Mouse (Mus musculus) yolk sac, embryonic 10.5 days (tissue): ENCODE data around the gene Xrn1.
"Not testable (repeated sequence)": the region's sequence is repeated elsewhere in the genome, so short reads cannot be mapped to it uniquely, and the experiment has no call there.

Experiments used
- DNase-seq: peaks from one replicate; pipeline ENCODE4 v3.0.0-alpha.2; 2017; ENCODE audit warnings: low spot score

Xrn1 gene

DNA sequence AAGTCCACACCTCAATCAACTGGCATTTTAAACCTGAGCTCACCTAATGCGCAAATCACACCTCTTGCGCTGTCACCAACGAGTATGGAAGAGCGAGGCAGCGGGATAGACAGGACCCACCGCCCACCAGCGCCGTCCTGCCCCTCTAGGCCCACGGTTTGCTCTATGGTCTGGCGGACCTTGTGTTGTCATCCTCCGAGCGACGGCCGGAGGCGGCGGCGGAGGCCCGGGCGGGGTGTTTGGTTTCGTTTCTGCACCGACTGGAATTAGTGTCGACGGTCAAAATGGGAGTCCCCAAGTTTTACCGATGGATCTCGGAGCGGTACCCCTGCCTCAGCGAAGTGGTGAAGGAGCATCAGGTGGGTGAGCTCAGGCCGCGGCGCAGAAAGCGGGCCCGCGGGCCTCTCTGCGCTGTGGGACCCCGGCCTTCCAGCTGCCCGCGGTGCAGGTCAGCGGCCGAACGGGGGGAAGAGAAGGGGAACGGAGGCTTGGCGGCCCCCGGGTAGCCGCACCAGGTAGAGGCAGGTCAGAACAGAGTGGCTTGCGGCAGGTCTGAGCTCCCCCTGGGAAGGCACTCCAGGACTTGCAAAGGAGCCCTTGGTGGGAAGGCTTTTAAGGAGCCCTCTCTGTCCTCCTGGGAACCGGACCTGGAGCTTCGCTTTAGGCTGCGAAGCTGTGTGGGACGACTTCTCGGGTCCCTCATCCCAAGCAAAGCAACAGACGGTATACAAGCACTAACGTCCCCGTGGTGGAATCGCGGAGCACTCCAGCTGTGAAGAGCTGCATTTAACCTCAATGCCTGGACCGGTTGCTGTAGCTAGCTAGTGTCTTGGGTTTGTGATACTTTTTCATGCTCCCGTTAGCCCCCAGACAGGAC lies at the start of gene Xrn1:
Xrn1 (plus strand) TSS at position 176 of the 877 bp plus-strand sequence.
- DNase-seq, result peak; percentile 91

DNA sequence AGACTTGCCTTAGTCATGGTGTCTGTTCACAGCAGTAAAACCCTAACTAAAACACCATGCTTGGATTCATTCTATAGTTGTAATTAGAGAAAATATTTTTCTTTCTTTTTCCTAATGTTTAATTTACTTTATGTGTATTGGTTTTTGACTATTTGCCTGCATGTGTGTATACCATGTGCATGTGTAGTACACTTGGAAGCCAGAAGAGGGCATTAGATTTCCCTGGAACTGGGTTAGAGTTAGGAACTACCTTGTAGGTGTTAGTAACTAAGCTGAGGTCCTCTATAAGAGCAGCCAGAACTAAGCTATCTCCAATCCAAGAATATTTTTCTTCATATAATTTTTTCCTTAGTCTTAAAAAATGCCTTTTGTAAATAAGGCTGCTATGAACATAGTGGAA lies 21.7 kb upstream of the Xrn1 start:
- DNase-seq, result no peak

DNA sequence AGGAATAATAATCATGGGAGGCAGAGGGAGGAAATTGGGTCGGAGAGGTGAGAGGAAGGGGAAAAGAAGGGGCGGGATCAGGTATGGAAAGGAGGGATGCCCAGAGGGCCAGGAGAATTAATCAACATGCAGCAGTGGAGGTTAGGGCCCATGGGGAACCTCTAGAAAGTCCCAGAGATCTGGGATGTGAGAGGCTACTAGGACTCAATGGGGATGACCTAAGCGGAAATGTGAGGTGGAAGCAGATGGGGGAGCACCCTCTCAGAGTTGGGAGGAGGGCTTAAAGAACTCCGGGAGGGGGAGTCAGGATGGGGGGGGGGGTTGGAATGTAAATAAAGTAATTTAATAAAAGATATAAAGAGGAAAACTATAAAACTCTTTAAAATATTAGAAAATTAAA lies 902 bp upstream of the Xrn1 start:
- DNase-seq, result no peak

DNA sequence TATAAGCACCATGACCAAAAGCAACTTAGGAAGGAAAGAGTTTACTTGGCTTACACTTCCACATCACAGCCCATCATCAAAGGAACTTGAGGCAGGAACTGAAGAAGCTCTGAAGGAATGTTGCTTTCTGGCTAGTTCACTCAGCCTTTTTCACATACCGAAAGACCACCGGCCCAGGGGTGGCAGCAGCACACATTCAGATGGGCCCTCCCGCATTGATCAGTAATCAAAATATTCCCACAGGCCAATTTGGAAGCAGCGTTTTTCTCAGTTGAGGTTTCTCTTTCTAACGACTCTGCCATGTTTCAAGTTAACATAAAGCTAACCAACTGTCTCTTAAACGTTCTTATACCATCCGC lies 355 bp upstream of the Xrn1 start:
- DNase-seq, result no peak

DNA sequence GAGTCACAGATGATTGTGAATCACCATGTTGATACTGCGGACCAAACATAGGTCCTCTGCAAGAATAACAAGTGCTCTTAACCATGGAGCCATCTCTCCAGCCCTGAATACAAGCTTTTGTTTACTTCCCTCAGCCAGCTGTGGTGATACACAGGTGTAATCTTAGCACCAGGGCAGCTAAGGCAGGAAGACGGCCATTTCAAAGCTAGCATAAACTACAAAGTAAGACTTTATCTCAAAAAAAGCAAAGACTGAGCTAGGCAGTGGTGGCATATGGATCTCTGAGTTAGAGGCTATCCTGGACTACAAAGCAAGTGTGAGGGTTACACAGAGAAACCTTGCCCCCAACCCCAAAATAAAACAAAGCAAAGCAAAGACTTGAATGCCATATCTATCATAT lies 3.1 kb downstream of the Xrn1 start:
- DNase-seq, result no peak

DNA sequence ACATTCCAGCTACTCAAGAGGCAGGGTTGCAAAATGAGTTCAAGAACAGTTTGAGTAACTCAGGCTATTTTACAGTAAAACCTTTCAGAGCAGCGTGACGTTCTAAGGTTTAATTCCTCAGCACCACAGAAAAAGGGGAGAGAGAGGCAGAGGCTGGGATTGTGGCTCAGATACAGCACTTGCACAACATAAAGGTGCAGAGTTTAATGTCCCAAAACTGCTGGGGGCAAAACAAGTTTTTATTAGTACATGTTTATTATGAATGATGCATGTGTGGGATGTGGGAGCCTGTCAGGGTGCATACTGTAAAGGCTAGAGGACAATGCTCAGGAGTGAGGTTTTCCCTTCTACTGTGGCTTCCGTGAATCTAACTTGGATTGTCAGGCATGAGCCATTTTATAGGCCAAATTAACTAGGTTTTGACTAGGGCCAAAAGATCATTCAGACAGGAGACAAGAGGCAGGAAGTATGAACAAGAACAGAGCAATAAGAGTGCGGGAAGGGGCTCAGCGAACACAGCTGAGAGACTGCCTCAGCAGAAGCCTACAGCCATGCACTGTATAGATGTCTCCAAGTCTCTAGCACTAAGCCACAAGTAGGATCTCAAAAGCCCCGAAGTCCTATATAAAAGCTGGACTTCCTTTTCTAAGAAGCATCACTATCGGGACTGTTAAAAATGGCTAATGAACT lies 3.6 kb downstream of the Xrn1 start:
- DNase-seq, result no peak

DNA sequence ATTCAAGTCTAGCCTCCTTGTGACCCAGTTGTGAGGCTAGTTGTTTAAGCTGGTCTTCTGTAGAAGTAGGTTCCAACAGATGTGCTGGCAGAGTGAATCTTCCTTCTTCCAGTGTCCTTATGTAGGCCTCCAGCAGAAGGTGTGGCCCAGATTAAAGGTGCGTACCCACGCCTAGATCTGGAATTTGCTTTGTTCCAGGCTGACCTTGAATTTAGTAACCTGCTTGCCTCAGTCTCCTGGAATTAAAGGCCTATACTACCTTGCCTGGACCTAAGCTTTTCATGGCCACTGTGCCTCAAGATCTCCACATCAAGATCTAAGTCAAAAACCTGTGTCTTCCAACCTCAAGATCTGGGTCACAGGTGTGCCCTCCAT lies 4.2 kb downstream of the Xrn1 start:
- DNase-seq, result not testable (repeated sequence)

DNA sequence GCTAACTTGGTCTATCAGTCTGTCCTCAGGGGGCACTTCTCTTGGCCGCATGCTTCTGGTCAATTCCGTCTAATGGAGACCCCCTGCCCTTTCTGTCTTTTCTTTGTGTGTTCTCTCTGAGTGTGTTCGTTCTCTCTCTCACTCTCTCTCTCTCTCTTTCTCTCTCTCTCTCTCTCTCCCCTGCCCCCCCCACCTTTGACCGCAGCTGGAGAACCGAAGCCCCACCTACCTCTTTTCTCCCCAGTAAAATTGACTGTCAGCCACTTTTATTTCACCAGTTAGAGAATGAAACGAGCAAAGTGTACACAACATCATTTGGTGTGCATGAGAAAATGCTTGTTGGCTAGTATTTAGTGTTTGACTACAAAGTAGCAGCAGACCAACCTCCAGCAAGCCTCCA lies 4.7 kb downstream of the Xrn1 start:
- DNase-seq, result no peak

DNA sequence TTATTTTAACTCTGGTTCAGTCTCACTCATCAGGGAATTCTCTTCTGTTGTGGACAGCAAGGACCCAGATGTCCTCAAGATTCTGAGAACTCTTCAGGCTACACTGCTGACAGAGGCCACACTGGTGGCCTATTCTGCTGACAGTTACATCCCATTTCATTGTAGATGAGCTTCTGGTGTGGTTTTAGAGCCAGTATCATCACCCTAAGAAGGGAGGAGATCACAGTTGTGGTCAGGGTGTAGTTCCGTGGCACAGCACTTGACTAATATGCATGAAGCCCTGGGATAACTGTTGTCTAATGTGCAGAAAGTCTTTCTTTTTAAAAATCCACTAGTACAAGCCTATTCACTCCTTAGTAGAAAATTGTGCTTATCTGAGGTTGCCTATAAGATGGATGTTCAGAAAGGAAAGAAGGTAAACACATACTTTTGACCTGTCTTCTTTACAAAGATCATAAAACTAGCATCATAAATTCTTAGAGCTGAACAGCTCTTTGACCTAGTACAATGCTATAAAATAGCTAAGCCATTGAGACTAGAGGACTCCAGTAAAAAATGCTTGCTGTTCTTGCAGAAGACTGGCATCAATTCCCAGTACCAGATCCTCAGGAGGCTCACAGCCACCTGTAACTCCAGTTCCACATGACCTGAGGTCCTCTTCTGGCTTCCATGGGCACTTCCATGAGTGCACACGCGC lies 5.3 kb downstream of the Xrn1 start:
- DNase-seq, result no peak

DNA sequence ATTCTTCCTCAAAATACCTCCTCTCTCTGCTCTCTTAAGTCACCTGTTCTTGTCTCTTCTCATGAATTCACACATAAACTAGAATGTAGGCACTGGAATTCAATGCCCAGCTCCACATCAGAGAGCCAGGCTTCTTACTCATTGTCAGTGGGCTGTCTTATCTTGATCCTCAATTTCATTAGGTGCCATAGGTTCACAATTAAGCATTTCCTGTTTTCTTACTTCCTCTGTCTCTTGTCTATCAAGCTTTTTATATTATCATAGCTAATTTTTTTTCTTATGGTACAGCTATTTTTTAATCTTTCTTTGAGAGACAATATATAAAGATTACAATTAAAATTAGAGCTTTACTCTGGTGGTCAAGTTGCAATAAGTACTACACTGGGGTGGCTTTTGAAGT lies 6.5 kb downstream of the Xrn1 start:
- DNase-seq, result no peak

DNA sequence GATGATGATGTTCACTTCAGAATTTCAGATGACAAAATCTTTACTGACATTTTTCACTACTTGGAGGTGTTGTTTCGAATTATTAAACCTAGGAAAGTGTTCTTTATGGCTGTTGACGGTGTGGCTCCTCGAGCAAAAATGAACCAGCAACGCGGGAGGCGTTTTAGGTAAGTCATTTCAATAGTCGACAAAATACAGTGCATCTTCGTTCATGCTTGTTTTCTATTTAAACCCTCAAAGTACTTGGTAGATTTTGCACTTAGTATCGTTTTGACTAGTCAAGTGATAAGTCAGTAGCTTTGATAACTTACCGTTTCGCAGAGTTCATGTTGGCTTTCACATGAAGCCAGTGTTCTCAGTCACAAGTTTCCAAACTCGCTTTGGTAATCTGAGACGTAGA lies 9.5 kb downstream of the Xrn1 start:
- DNase-seq, result no peak

DNA sequence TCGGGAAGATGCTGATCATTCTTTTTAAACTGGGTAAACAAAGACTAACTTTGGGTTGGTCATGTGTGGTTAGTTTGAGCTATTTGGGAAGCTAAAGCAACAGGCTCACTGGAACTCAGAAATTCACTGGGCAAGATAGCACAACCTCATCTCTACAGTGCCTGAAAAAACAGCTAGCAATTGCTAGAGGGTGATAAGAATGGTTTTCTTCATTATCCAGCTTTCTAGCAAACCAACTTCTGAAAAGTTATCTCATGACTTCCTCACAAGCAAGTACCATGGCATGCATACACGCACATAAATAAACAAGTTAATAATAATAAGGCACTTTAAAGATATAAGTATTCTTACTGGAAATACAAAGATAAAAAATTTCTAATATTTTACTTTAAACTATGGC lies 23.7 kb downstream of the Xrn1 start:
- DNase-seq, result no peak

DNA sequence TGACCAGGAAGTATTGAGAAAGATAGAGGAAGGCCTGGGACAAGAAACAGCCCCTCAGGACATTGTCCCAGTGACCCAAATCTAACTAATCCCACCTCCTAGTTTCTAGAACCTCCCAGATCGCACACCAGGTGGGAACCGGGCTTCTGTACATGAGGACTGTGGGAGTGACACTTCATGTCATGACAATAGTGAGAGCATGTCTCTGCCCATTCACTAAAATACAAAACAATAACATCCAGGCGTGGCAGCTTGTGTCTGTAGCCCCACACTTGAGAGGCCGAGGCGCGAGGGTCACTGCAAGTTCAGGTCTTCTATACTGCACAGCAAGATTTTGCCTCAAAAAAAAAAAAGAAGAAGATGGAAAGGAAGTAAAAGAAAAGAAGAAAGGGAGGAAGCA lies 25.3 kb downstream of the Xrn1 start:
- no peak for DNase-seq

DNA sequence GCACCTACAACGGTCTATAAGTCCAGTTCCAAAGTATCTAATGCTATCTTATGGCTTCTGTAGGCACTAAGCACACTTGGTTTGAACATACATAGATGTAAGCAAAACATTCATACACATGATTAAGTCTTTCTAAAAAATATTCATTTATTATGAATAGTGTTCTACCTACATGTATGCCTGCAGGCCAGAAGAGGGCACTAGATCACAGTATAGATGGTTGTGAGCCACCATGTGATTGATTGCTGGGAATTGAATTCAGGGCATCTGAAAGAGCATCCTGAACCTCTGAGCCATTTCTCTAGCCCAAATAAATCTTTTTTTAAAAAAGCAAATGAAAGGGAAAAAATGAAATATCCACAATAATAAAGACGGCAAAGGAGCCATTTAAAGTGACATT lies 37.7 kb downstream of the Xrn1 start:
- DNase-seq, result no peak

DNA sequence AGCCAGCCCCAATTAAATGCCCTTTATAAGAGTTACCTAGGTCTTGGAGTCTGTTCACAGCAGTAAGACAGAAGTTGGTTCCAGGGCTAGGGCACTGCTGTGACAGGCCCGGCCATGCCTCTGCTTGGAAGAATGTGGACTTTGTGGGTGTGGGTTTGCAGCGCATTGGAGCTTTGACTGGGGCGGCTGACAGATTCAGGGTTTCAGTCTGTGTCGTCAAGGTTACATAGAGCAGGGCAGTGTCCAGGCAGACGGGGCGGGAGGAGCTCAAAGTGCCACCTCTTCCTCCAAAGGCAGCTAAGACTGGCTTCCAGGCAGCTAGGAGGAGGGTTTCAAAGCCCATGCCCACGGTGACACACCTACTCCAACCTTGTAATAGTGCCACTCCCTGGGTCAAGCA lies 49.9 kb downstream of the Xrn1 start:
- no peak for DNase-seq

DNA sequence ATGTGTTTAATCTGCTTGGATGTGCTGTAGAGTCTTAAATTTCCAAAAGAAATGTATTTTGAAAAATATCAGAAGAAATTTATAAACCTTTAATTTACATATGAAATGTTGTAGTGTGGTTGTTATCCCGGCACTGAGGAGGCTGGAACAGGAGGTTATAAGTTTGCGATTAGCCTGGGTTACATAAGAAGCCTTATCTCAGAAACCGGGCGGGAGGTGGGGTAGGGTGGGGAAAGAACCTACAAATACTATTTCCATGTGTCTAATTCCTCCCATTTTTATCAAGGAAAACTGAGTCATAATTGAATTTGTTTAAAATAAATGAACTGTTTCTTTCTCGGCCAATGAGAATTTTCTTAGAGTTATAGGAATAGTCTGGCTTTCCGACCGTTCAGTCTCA lies 56.1 kb downstream of the Xrn1 start:
- no peak for DNase-seq

DNA sequence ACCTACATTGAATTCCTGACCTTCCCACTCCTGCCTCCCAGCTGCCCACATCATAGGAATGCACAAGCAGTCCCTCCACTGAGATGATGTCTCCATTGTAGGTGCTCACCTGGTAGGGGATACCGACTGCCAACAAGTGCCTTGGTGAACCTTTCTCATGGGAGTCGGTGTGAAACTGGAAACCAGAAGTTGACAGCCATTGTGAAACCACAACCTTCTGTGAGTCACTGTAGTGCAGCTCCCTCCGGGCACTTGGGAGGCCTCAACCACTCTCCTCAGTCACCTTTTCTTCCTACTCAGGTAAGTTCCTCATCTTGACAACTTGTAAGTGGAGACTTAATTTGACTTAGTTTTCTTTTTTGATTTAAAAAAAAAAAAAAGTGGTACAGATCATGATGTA lies 69.4 kb downstream of the Xrn1 start:
- no peak for DNase-seq

DNA sequence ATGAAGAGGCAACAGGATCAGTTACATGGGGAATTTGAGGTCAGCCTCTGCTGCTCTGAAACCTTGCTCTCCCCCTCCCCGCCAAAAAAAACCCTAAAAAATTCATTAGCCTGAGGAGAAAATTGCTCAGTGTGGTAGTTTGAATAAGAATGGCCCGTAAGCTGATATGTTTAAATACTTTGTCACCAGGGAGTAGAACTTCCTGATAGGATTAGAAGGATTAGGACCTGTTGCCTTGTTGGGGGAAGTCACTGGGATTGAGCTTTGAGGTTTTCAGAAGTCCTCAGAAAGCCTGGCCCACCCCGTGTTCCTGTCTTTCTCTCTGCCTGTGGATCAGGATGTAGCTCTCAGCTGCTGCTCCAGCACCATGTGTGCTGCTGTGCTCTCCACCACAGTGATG lies 73.4 kb downstream of the Xrn1 start:
- DNase-seq, result no peak

DNA sequence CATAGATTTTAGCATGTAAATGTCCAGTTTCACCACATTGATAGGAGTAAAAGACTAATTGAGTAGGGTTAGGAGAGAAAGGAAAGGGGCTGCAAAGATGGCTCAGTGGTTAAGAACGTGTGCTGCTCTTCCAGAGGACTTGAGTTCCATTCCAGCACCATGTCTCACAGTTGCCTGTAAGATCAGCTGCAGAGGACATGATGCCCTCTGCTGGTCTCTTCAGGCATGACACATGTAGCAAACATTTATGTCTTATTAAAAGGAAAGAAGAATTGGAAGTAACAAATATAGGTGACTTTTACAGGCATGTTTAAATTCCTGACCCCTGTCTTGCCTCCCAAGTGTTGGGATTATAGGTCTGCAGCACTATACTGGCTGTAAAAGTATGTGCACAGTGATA lies 74.3 kb downstream of the Xrn1 start:
- DNase-seq, result peak; percentile 8

DNA sequence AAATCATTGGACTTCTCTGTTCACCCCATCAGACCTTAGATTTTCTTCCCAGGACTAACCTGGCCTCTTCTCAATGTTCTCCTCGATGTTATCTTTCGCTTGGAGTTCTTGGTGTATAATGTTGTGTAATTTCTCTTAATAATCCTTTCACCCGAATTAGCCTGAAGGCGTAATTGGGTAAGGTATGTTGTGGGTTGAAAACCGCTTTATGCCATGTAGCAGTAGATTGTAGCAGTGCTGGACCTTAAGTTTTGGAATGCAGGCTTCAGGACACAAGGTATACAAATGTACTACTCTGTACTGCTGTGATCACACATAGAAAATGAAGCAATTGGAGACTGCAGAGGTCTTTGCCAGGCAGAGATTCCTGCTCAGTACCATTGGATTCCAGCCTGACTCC lies 75.3 kb downstream of the Xrn1 start:
- DNase-seq, result no peak

DNA sequence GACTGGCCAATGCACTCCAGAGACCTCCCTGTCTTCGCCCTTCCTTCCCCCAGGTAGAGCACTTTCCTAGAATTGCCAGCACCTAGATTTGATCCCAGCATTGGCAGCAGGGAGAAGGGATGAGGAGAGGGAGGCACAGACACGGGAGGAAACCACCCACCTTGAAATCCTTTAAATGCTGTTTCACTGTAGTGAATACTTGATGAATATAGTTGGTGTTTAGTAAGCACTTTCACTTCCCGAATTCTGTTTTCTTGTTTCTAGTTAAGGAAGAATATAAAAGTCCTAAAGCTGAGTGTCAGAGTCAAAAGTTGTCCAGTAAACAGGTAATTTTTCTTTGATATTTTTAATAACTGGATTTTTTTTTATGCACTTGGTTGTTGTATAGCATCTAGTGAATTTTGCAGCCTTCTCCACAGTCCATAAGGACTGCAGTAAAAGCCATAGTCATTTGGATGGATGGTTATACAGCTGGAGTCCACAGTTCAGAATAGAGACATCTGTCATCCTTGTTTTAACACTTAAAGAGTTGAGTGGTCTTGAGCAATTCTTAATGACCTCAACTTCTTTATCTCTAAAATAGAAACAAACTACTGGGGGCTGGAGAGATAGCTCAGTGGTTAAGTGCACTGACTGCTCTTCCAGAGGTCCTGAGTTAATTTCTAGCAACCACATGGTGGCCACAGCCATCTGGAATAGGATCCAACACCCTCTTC lies 81.0 kb downstream of the Xrn1 start:
- DNase-seq, result no peak

DNA sequence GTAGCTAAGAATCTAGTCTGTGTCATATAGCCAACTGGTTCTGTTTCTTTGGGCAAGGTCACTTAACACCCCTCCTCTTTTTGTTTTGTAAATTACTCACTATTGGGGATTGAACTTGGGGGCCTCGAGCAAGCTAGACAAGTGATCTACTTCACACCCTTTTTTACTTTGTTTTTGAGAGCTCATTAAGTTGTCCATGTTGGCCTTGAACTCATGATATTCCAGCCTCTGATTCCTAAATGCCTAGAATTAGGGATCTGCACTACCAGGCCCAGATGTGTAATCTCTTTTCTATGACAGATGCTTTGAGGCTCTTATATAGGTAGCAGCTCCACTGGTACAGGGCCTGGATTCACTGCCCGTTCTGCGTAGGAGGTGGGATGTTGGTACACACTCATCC lies 89.7 kb downstream of the Xrn1 start:
- no peak for DNase-seq

DNA sequence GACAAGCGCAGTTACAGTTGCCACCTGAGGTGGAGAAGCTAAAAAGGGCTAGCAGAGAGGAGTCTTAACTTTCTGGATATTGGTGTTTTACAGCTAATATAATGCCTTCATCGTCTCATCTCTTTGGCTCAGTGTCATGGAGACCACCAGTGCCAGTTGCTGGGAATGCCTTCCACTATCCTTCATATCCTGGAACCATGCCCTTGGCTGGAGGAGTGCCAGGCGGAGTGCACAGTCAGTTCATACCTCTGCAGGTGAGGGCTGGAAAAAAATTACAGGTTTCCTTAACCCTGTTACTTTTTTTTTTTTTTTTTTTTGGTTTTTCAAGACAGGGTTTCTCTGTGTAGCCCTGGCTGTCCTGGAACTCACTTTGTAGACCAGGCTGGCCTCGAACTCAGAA lies 96.9 kb downstream of the Xrn1 start:
- DNase-seq, result no peak
